Mouse (Mus musculus) forebrain, embryonic 12.5 days (tissue): Measurements from ENCODE around the gene Cfap61. TPM values are rescaled to one million over a fixed set of nuclear protein-coding genes. Genes with fewer than 3 reads are reported as not detected.
A peak's percentile ranks its signal among the peaks of the same experiment; 100 is the strongest.

Experiments
- ATAC-seq: fragments of 200-750 bp; cut with Nextera tagmentation; 2 replicates; pipeline ENCODE4 v1.8.0; 2017; ENCODE audit warnings: moderate TSS enrichment; ENCODE audit not compliant: low FRiP score
- H3K27ac ChIP-seq: fragments of 300-500 bp; sonication (generic); 2 replicates; pipeline ENCODE4 v1.5.1; 2016; ENCODE audit warnings: mild to moderate bottlenecking
- H3K27me3 ChIP-seq: fragments of 300-500 bp; sonication (generic); 2 replicates; pipeline ENCODE4 v1.6.1; 2016; ENCODE audit warnings: mild to moderate bottlenecking
- H3K36me3 ChIP-seq: fragments of 300-500 bp; sonication (generic); replicated peaks from 2 replicates; pipeline ENCODE4 v1.6.1; 2016; ENCODE audit warnings: mild to moderate bottlenecking
- H3K4me1 ChIP-seq: fragments of 300-500 bp; sonication (generic); 2 replicates; pipeline ENCODE4 v1.6.1; 2016
- H3K4me2 ChIP-seq: fragments of 300-500 bp; sonication (generic); 2 replicates; pipeline ENCODE4 v1.6.1; 2016; ENCODE audit warnings: mild to moderate bottlenecking, moderate library complexity
- H3K4me3 ChIP-seq: fragments of 300-500 bp; sonication (generic); replicated peaks from 2 replicates; pipeline ENCODE4 v1.5.1; 2016; ENCODE audit warnings: mild to moderate bottlenecking
- H3K9ac ChIP-seq: fragments of 300-500 bp; sonication (generic); 2 replicates; pipeline ENCODE4 v1.6.1; 2016; ENCODE audit warnings: mild to moderate bottlenecking
- H3K9me3 ChIP-seq: fragments of 300-500 bp; sonication (generic); 2 replicates; pipeline ENCODE4 v1.6.1; 2016
- WGBS: fragments of 180-500 bp; shearing (Covaris S2); methylation state at CpG from one replicate; pipeline ENCODE4 v1.1.7; 2016; 5-methylcytosine and 5-hydroxymethylcytosine counted together
- polyA plus RNA-seq: library from polyadenylated mRNA; unstranded; fragments of >200 nt; fragmentation: Nextera tagmentation; extraction: Ambion mirVana; gene quantifications from 2 replicates; pipeline ENCODE4 v1.2.1, GENCODE M21; 2016

Cfap61 gene
- polyA plus RNA-seq, 1 experiment from 2014 or later, result 1.2 TPM

DNA sequence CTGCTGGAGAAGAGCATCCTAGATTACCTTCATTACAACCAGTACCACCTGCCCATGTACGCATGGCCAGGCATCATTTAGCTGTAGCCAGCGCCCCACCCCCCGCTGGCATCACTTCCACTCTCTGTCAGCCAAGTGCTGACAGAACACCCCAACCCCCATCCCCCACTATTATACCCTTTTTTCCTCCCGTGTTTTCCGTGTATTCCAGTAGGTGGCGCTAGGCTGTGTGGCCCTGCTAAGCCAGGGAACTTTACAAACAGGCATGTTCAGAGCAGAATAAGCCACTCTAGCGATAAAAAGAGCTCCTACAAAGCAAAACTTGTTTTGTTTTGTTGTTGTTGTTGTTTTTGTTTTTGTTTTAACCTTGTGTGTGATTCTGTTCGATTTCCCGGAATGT lies 280.1 kb downstream of the Cfap61 start:
- Histone ChIP-seq H3K4me3 (no peak overlapping the region), H3K36me3 (no peaks in the 10 kb centered on the region), H3K9me3 (no peaks in the 10 kb centered on the region), H3K27me3 (peaks cover 46% of the 10 kb centered on the region), H3K9ac (no peak overlapping the region), H3K4me1 (peaks cover 51% of the 10 kb centered on the region), H3K4me2 (no peak overlapping the region), H3K27ac (no peak overlapping the region)
- ATAC-seq, result no peak
- WGBS, result 2% methylated on average over 9 of the region's 9 CpGs

DNA sequence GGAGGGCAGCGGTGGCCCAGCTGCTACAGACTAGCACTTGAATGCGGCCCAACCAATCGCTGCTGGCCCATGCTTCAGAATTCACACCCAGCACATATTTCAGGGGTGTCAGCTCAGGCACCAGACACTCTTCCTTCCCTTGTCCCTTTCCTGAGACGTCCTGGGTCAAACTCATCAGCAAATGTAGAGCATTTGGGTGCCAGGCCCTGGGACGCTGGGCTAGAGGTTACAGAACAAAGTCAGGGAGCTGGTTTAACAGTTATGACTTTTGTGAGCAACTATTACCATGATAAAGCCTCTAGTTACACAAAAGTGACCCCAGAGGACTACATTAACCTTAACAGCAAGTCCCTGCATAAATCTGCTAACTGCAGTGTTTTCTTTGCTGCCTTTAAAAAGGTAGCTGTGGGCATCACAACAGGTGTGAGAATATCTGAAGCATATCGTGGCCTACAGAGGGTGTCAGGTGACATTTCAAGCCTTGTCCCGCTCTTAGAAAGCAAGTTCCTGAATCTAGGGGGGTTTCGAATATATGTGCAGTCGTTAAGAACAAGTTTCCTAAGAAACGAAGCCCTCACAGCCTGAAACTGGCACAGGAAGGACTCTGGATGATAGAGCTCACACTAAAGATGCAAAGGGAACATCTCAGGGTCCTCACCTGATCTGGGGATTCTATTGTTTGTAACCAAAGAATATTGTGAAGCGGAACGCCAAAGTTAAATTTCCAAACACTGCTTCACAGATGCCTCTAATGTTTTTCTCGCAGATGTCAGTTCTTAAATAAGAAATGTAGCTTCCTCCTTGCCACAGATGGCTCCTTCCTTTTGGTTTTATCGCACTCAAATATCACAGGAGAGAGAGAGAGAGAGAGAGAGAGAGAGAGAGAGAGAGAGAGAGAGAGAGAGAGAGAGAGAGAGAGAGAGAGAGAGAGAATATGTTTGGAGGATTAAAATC lies 281.8 kb downstream of the Cfap61 start:
- Histone ChIP-seq H3K27me3 (peaks cover 52% of the 10 kb centered on the region), H3K4me1 (peaks cover 64% of the 10 kb centered on the region), H3K4me3 (no peak overlapping the region), H3K27ac (peak overlapping the region; percentile 94), H3K4me2 (no peak overlapping the region), H3K36me3 (no peaks in the 10 kb centered on the region), H3K9ac (no peak overlapping the region), H3K9me3 (no peaks in the 10 kb centered on the region)
- WGBS, result 16% methylated on average over 14 of the region's 14 CpGs
- ATAC-seq, result no peak

DNA sequence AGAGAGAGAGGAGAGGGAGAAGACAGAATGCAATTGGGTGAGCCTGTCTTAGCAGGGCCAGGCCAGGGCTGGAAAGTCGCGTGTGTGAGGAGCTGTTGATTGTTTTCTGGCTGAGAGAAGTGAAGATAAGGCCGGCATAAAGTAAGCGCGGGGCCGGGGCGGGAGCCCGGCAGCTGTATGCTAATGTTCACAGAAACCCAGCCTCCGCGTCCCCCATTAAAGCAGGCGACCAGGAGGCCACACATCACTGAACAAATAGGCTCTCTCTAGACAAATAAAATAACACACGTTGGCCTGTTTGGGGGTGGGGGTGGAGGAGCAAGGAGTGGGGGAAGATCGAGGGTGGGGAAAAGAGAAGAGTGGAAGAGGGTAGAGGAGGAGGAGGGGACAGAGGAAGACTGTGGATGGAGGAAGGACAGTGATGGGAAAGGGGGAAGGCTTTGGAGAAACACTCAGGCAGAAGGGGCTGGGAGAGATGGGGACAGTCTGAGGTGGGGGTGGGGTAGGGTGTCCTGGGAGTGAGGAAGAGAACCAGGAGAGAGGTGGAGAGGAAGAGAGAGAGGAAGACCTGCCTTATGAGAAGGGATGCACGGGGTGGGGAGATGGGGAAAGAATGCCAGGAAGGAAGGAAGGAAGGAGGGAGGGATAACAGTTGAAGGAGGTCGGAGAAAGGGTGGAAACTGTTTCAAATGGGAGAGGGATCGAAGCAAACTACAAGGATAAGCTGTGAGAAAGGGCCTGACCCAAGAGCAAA lies 282.8 kb downstream of the Cfap61 start:
- H3K36me3 ChIP-seq, result no peaks in the 10 kb centered on the region
- H3K27me3 ChIP-seq, result peaks cover 54% of the 10 kb centered on the region
- H3K4me2 ChIP-seq, result peak overlapping the region; percentile 51
- peak; percentile 49 for ATAC-seq
- 1% methylated on average over 16 of the region's 16 CpGs for WGBS
- H3K4me1 ChIP-seq, result peaks cover 64% of the 10 kb centered on the region
- H3K27ac ChIP-seq, result peak overlapping the region; percentile 94
- H3K9ac ChIP-seq, result peak overlapping the region; percentile 45
- H3K4me3 ChIP-seq, result peak overlapping the region; percentile 28
- H3K9me3 ChIP-seq, result no peaks in the 10 kb centered on the region

DNA sequence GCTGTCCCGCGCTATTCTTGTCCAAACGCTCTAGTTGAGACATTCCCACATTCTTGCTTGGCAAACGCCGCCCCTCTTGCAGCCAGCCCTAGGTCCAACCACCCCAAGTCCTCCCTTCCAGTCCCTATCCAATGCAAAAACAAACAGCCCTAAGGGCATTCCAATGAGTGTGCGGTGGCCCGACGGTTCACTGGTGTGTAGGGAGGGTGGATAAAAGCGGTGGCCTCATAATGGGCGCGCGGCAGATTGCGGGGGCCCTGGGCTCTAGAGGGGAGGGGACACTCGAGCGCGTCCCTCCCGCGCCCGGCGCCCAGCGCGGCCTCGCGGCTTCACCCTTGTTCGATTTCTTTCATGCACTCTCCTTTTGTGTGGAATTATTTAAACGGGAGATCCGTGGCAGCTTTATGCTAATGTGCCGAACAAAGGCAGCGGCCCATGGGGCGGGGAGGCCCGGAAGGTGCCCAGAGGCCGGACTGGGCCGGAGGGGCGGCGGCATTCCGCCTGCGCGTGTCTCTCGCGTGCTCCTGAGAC lies 283.6 kb downstream of the Cfap61 start:
- peak overlapping the region; percentile 51 for H3K4me2 ChIP-seq
- under 1% methylated on average over 40 of the region's 40 CpGs for WGBS
- peak overlapping the region; percentile 45 for H3K9ac ChIP-seq
- no peaks in the 10 kb centered on the region for H3K9me3 ChIP-seq
- peak overlapping the region; percentile 94 for H3K27ac ChIP-seq
- peak; percentile 33 for ATAC-seq
- peaks cover 72% of the 10 kb centered on the region for H3K4me1 ChIP-seq
- H3K27me3 ChIP-seq, result peaks cover 58% of the 10 kb centered on the region
- peak overlapping the region; percentile 28 for H3K4me3 ChIP-seq
- H3K36me3 ChIP-seq, result no peaks in the 10 kb centered on the region

DNA sequence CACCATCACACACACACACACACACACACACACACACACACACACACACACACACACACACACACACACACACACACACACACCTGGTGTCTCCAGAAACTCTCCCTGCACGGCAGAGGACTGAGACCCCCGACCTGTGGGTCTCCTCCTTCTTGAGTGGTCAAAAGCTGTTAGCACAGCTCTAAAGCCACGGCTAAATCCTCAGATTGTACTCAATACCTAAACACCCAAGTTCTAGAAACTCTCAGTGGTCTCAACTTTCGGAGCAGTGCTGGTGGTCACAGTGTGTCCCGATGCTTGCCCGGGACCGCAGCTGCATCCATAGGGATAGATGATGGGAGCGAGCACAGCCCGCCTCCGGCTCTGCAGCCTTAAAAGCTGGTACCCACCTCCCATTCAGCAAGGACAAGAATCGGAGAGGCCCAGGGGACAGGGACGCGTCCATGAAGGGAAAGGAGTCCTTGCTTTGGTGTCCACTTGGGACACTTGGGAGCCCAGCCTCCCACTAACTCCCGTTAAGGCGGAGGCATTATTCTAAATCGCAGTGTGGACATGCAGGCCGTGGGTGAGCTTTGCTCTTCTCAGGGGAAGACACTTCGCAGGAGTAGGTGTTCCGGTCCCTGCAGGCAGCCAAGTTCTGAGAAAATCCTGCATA lies 284.4 kb downstream of the Cfap61 start:
- peak overlapping the region; percentile 94 for H3K27ac ChIP-seq
- ATAC-seq, result no peak
- no peaks in the 10 kb centered on the region for H3K9me3 ChIP-seq
- H3K4me1 ChIP-seq, result peaks cover 79% of the 10 kb centered on the region
- H3K4me3 ChIP-seq, result peak overlapping the region; percentile 28; the same call in 1 of the 2 replicates
- peaks cover 60% of the 10 kb centered on the region for H3K27me3 ChIP-seq
- 1% methylated on average over 19 of the region's 19 CpGs for WGBS
- peak overlapping the region; percentile 45 for H3K9ac ChIP-seq
- H3K36me3 ChIP-seq, result no peaks in the 10 kb centered on the region
- peak overlapping the region; percentile 51 for H3K4me2 ChIP-seq

DNA sequence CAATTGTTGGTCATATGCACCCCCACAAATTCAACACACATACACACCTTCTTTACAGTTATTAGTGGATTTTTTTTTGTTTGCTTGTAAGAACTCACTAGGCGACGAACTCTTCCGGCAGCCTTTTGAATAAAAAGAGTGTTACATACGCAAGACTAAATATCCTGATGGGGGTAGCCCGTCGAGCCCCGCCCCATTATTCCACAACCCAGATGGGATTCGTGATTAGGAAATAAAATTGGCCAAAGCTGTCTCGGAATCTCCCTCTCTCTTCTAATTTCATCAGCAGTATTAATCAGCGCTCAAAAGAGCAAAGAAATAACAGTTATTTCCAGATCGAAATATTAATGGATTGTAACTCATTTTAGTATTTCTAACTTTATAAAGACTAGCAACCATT lies 285.2 kb downstream of the Cfap61 start:
- WGBS, result 5% methylated on average over 11 of the region's 11 CpGs
- H3K36me3 ChIP-seq, result no peaks in the 10 kb centered on the region
- peaks cover 77% of the 10 kb centered on the region for H3K4me1 ChIP-seq
- no peak overlapping the region for H3K4me3 ChIP-seq
- H3K27ac ChIP-seq, result no peak overlapping the region
- H3K9ac ChIP-seq, result no peak overlapping the region
- H3K27me3 ChIP-seq, result peaks cover 63% of the 10 kb centered on the region
- H3K4me2 ChIP-seq, result no peak overlapping the region
- no peaks in the 10 kb centered on the region for H3K9me3 ChIP-seq
- ATAC-seq, result no peak

DNA sequence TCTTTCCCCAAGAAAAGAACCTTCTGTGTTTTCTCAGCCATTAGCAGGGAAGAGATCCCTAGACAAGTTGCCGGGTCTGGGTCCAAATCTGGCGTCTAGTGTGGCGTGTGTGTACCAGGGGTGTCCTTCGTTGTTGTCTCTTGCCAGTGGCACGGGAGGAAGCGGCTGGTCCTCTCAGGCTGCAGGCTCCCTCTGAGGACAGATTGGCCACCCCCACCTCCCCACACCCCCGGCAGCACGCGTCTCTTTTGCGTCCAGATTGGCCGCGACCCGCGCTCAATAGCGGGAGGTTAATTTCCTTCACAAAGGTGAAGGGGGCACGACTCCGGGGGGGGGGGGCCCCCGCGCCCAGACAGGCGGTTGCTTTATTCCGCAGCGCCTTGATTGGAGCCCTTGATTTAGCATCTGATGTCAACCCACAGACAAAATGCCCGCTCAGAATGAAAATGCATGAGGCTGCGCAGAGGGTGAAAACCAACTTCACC lies 286.0 kb downstream of the Cfap61 start:
- 0 out of 2 replicates have a peak, but pooled peaks have one; percentile 5 for ATAC-seq
- under 1% methylated on average over 24 of the region's 24 CpGs for WGBS
- peaks cover 77% of the 10 kb centered on the region for H3K4me1 ChIP-seq
- peak overlapping the region; percentile 97 for H3K27ac ChIP-seq
- H3K9ac ChIP-seq, result peak overlapping the region; percentile 51
- H3K4me3 ChIP-seq, result peak overlapping the region; percentile 79
- H3K9me3 ChIP-seq, result no peaks in the 10 kb centered on the region
- H3K4me2 ChIP-seq, result peak overlapping the region; percentile 88
- H3K27me3 ChIP-seq, result peaks cover 68% of the 10 kb centered on the region
- no peaks in the 10 kb centered on the region for H3K36me3 ChIP-seq

DNA sequence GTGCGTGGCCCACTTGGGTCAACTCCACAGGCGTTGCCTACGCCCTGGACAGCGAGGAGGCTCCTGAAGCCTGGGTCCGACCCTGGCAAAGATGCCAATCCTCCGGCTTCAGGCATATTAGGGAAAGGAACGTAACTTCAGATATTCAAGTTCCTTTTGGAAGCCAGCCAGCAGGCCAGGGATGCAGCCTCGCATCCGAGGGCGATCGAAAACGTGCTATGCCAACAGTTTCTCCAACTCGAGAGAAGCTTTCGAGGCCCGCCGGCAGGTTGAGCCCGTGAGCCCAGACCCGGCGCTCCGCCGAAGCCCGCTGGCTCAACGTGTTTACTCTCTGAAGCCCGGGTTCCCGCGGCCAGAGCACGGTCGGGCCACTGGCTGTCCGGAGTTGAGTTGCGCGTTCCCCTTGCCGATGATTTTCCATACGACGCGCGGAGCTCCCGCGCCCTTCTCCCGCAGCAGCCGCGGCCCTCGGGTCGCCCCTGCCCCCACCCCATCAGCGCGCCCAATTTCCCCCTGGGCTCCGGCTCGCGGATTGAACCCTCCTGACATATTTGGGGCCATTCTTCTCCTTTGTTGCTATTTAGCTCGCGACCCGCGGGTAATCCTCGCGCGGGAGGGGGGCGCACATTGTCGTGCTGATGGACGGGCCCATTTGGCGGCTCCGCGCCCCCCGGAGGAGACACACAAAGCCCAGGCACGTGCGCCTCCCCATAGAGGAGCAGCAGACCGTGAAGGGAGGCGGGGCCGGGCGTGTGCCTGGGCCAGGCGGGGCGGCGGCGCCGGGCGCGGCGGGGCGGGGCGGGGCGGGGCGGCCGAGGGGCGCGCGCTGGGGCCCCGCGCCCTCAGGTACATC lies 286.7 kb downstream of the Cfap61 start, which contains the start of gene Insm1:
Insm1 (plus strand) TSS at position 846 of the 853 bp plus-strand sequence.
- peak within 1 kb of the TSS; percentile 95 for H3K9ac ChIP-seq

DNA sequence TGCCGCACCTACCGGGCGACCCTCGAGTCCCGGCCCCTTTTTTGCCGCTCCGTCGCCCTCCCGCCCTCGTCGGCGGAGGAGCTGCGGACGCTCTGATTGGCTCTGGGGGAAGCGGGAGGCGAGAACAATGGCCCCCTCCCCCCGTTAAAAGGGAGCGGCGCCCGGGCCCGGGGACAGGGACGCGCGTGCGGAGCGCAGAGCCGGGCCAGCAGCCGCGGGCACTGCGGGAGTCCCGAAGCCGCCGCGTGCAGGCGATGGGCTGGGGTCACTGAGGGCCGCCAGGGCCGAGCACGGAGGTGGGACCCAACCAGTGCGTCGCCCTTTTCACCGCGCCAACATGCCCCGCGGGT lies 287.3 kb downstream of the Cfap61 start:
- 0% methylated on average over 19 of the region's 44 CpGs for WGBS
- no peaks in the 10 kb centered on the region for H3K36me3 ChIP-seq
- peak; percentile 70 for ATAC-seq
- H3K4me1 ChIP-seq, result peaks cover 76% of the 10 kb centered on the region
- H3K9me3 ChIP-seq, result no peaks in the 10 kb centered on the region
- peak overlapping the region; percentile 88 for H3K4me2 ChIP-seq
- H3K27ac ChIP-seq, result peak overlapping the region; percentile 97
- H3K4me3 ChIP-seq, result peak overlapping the region; percentile 79
- peak overlapping the region; percentile 95 for H3K9ac ChIP-seq
- peaks cover 71% of the 10 kb centered on the region for H3K27me3 ChIP-seq

More for the DNA sequence above, 286.7 kb downstream of the Cfap61 start, which contains the start of gene Insm1:
- Histone ChIP-seq H3K4me3 (peak within 1 kb of the TSS; percentile 79), H3K9me3 (no peaks in the 10 kb centered on the region), H3K36me3 (no peaks in the 10 kb centered on the region), H3K4me1 (peaks cover 76% of the 10 kb centered on the region), H3K4me2 (peak within 1 kb of the TSS; percentile 88), H3K27ac (peak within 1 kb of the TSS; percentile 97), H3K27me3 (peaks cover 68% of the 10 kb centered on the region)
- peak; percentile 69 for ATAC-seq
- under 1% methylated on average over 70 of the region's 86 CpGs for WGBS

DNA sequence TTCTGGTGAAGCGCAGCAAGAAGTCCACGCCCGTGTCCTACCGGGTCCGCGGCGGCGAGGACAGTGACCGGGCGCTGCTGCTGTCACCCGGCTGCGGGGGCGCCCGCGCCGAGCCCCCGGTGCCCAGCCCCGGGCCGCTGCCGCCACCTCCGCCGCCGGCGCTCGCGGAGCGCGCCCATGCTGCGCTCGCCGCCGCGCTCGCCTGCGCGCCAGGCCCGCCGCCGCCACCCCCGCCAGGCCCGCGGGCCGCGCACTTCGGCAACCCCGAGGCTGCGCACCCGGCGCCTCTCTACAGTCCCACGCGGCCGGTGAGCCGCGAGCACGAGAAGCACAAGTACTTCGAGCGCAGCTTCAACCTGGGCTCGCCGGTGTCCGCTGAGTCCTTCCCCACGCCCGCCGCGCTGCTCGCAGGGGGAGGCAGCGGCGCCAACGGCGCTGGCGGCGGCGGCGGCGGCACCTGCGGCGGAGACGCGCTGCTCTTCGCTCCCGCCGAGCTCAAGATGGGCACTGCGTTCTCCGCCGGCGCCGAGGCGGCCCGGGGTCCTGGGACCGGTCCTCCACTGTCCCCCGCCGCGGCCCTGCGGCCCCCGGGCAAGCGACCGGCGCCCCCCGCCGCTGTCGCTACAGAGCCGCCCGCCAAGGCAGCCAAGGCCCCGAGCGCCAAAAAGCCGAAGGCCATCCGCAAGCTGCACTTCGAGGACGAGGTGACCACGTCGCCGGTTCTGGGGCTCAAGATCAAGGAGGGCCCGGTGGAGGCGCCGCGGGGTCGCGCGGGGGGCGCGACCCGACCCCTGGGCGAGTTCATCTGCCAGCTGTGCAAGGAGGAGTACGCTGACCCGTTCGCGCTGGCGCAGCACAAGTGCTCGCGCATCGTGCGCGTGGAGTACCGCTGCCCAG lies 287.9 kb downstream of the Cfap61 start:
- peak overlapping the region; percentile 88 for H3K4me2 ChIP-seq
- H3K27ac ChIP-seq, result peak overlapping the region; percentile 97
- peak overlapping the region; percentile 79 for H3K4me3 ChIP-seq
- under 1% methylated on average over 93 of the region's 133 CpGs for WGBS
- peaks cover 73% of the 10 kb centered on the region for H3K4me1 ChIP-seq
- no peaks in the 10 kb centered on the region for H3K36me3 ChIP-seq
- peak; percentile 13 for ATAC-seq
- peaks cover 74% of the 10 kb centered on the region for H3K27me3 ChIP-seq
- H3K9me3 ChIP-seq, result no peaks in the 10 kb centered on the region
- peak overlapping the region; percentile 95 for H3K9ac ChIP-seq
